In genomic region chr11:85989536-85989935, GRCm38 (mm10) we compare ENCODE assay signal across 8 mouse cellular contexts.
DNase-seq lines count a peak whose midpoint lies in the region; ATAC-seq and TF ChIP-seq lines count a peak whose summit lies in the region.

No protein-coding gene starts in this region.

- no peak overlapping the region for H3K4me3 ChIP-seq in liver, embryonic 15.5 days (replicated peaks)
- peak overlapping the region; percentile 19; the same call in 1 of the 2 replicates for H3K4me3 ChIP-seq in stomach, postnatal 0 days (ENCODE audit: low read depth, low read length)

- no peak overlapping the region for H3K27ac ChIP-seq in liver, embryonic 15.5 days (replicated peaks)
- no peak overlapping the region for H3K27ac ChIP-seq in stomach, postnatal 0 days (replicated peaks)

- H3K27me3 ChIP-seq in liver, embryonic 15.5 days: peaks cover 39% of the 10 kb centered on the region
- no peaks in the 10 kb centered on the region for H3K27me3 ChIP-seq in stomach, postnatal 0 days (ENCODE audit: control insufficient read depth, insufficient read depth, low read length)

- no peak overlapping the region for H3K9ac ChIP-seq in liver, embryonic 15.5 days
- H3K9ac ChIP-seq in stomach, postnatal 0 days (ENCODE audit: low read length): peak overlapping the region; percentile 8; the same call in 1 of the 2 replicates

- H3K4me2 ChIP-seq in liver, embryonic 15.5 days: peak overlapping the region; percentile 44
- peak overlapping the region; percentile 44; the same call in 1 of the 2 replicates for H3K4me2 ChIP-seq in stomach, postnatal 0 days (replicated peaks; ENCODE audit: low read depth)

- TF ChIP-seq CTCF in stomach, postnatal 0 days (IDR thresholded peaks at IDR 0.05; ENCODE audit: low read depth): no peak

- ATAC-seq in liver, embryonic 15.5 days (ENCODE audit: insufficient read depth): no peak
- ATAC-seq in stomach, postnatal 0 days (ENCODE audit: low FRiP score, low TSS enrichment): no peak

- peak; percentile 22 for DNase-seq in embryo, embryonic 11 days
- no peak for DNase-seq in embryo, embryonic 9.5 days (ENCODE audit: extremely low spot score)
- peak; percentile 20 for DNase-seq in retina, postnatal 1 day
- DNase-seq in retina, embryonic 14.5 days (ENCODE audit: low spot score): no peak
- no peak for DNase-seq in stomach, postnatal 0 days (ENCODE audit: low spot score)
- no peak for DNase-seq in thymus, adult 18-20 months
- DNase-seq in thymus, postnatal 14 days: no peak

- 10% methylated on average over 10 of the region's 10 CpGs for WGBS in liver, embryonic 15.5 days (ENCODE audit: insufficient replicate concordance)
- 7% methylated on average over 10 of the region's 10 CpGs for WGBS in stomach, postnatal 0 days

- no peaks in the 10 kb centered on the region for H3K36me3 ChIP-seq in liver, embryonic 15.5 days (replicated peaks)
- no peaks in the 10 kb centered on the region for H3K36me3 ChIP-seq in stomach, postnatal 0 days (ENCODE audit: control insufficient read depth, insufficient read depth, low read length)

- H3K4me1 ChIP-seq in liver, embryonic 15.5 days (replicated peaks): no peaks in the 10 kb centered on the region
- H3K4me1 ChIP-seq in stomach, postnatal 0 days (replicated peaks; ENCODE audit: control insufficient read depth, insufficient read depth): no peaks in the 10 kb centered on the region

- TF ChIP-seq EP300 in stomach, postnatal 0 days (optimal IDR thresholded peaks at IDR 0.05): no peak

- no peaks in the 10 kb centered on the region for H3K9me3 ChIP-seq in liver, embryonic 15.5 days (replicated peaks)
- no peaks in the 10 kb centered on the region for H3K9me3 ChIP-seq in stomach, postnatal 0 days (ENCODE audit: control insufficient read depth, low read length)

Comparison
In these comparisons a context has a peak if more than half of its experiments do, and no peak if none do; other contexts are left out.
1. DNase-seq: peak in embryo, embryonic 11 days (single experiment) and retina, postnatal 1 day (single experiment); none in embryo, embryonic 9.5 days (single experiment), retina, embryonic 14.5 days (single experiment), stomach, postnatal 0 days (single experiment), thymus, adult 18-20 months (0 of 2) and thymus, postnatal 14 days (single experiment).